Mouse (Mus musculus): ENCODE data around the gene Gcm1. TPM values are rescaled to one million over a fixed set of nuclear protein-coding genes. Genes with fewer than 3 reads are reported as not detected.

Gcm1 gene
- polyA plus RNA-seq, 2 experiments, result not detected

GRCm38 (mm10) chr9:78010187-78010586 is 41.5 kb upstream of the Gcm1 start:
- no peak overlapping the region for H3K27ac ChIP-seq
- H3K4me1 ChIP-seq (replicated peaks; ENCODE audit: control insufficient read depth in 2 of 2, insufficient read depth in 2 of 2, low read length in 1 of 2), result peaks cover 0 to 3% of the 10 kb centered on the region in 2 experiments; a peak in 1 of 4 replicates
- no peak overlapping the region for H3K9ac ChIP-seq (replicated peaks)
- no peak overlapping the region for H3K4me3 ChIP-seq (ENCODE audit: insufficient read depth in 1 of 2, low read depth in 2 of 2, low read length in 2 of 2)
- no peaks in the 10 kb centered on the region for H3K36me3 ChIP-seq (replicated peaks; ENCODE audit: control insufficient read depth, insufficient read depth, low read depth)
- H3K4me2 ChIP-seq (ENCODE audit: low read depth), result no peak overlapping the region
- WGBS (ENCODE audit: insufficient replicate concordance), result 23% methylated on average over 5 of the region's 5 CpGs
- TF ChIP-seq CTCF (IDR thresholded peaks at IDR 0.05; ENCODE audit: low read depth) (no peak), EP300 (IDR thresholded peaks at IDR 0.05; ENCODE audit: low read depth) (no peak)
- no peak for DNase-seq (ENCODE audit: low read depth in 3 of 3, low spot score in 3 of 3)
- no peaks in the 10 kb centered on the region for H3K27me3 ChIP-seq (ENCODE audit: control insufficient read depth, insufficient read depth, low read length)
- ATAC-seq (ENCODE audit: insufficient read depth), result no peak
- no peaks in the 10 kb centered on the region for H3K9me3 ChIP-seq (ENCODE audit: control insufficient read depth, low read length)

GRCm38 (mm10) chr9:78010707-78011106 is 41.0 kb upstream of the Gcm1 start:
- H3K4me3 ChIP-seq (ENCODE audit: insufficient read depth in 1 of 2, low read depth in 2 of 2, low read length in 2 of 2), result no peak overlapping the region
- 49% methylated on average over 10 of the region's 10 CpGs for WGBS (ENCODE audit: insufficient replicate concordance)
- peaks cover 0 to 3% of the 10 kb centered on the region in 2 experiments; a peak in 1 of 4 replicates for H3K4me1 ChIP-seq (replicated peaks; ENCODE audit: control insufficient read depth in 2 of 2, insufficient read depth in 2 of 2, low read length in 1 of 2)
- H3K27me3 ChIP-seq (ENCODE audit: control insufficient read depth, insufficient read depth, low read length), result no peaks in the 10 kb centered on the region
- ATAC-seq (ENCODE audit: insufficient read depth) (no peak), DNase-seq (ENCODE audit: low read depth in 3 of 3, low spot score in 3 of 3) (no peak)
- TF ChIP-seq EP300 (IDR thresholded peaks at IDR 0.05; ENCODE audit: low read depth), result no peak
- no peak for TF ChIP-seq CTCF (IDR thresholded peaks at IDR 0.05; ENCODE audit: low read depth)
- no peak overlapping the region for H3K27ac ChIP-seq
- H3K36me3 ChIP-seq (replicated peaks; ENCODE audit: control insufficient read depth, insufficient read depth, low read depth), result no peaks in the 10 kb centered on the region
- no peaks in the 10 kb centered on the region for H3K9me3 ChIP-seq (ENCODE audit: control insufficient read depth, low read length)
- H3K4me2 ChIP-seq (ENCODE audit: low read depth), result no peak overlapping the region
- no peak overlapping the region for H3K9ac ChIP-seq (replicated peaks)

GRCm38 (mm10) chr9:78012066-78012465 is 39.7 kb upstream of the Gcm1 start:
- no peak overlapping the region for H3K4me2 ChIP-seq (ENCODE audit: low read depth)
- no peaks in the 10 kb centered on the region for H3K36me3 ChIP-seq (replicated peaks; ENCODE audit: control insufficient read depth, insufficient read depth, low read depth)
- ATAC-seq (ENCODE audit: insufficient read depth), result no peak
- no peak for DNase-seq (ENCODE audit: low read depth in 3 of 3, low spot score in 3 of 3)
- 58% methylated on average over 4 of the region's 4 CpGs for WGBS (ENCODE audit: insufficient replicate concordance)
- H3K9ac ChIP-seq (replicated peaks), result no peak overlapping the region
- H3K27ac ChIP-seq, result no peak overlapping the region
- H3K4me1 ChIP-seq (replicated peaks; ENCODE audit: control insufficient read depth in 2 of 2, insufficient read depth in 2 of 2, low read length in 1 of 2), result no peaks in the 10 kb centered on the region
- no peaks in the 10 kb centered on the region for H3K9me3 ChIP-seq (ENCODE audit: control insufficient read depth, low read length)
- H3K27me3 ChIP-seq (ENCODE audit: control insufficient read depth, insufficient read depth, low read length), result no peaks in the 10 kb centered on the region
- TF ChIP-seq EP300 (IDR thresholded peaks at IDR 0.05; ENCODE audit: low read depth) (no peak), CTCF (IDR thresholded peaks at IDR 0.05; ENCODE audit: low read depth) (no peak)
- no peak overlapping the region for H3K4me3 ChIP-seq (ENCODE audit: insufficient read depth in 1 of 2, low read depth in 2 of 2, low read length in 2 of 2)

GRCm38 (mm10) chr9:78012681-78013080 is 39.0 kb upstream of the Gcm1 start:
- Histone ChIP-seq H3K9ac (replicated peaks) (no peak overlapping the region), H3K9me3 (ENCODE audit: control insufficient read depth, low read length) (no peaks in the 10 kb centered on the region), H3K4me3 (ENCODE audit: insufficient read depth in 1 of 2, low read depth in 2 of 2, low read length in 2 of 2) (no peak overlapping the region), H3K4me2 (ENCODE audit: low read depth) (no peak overlapping the region), H3K27me3 (ENCODE audit: control insufficient read depth, insufficient read depth, low read length) (no peaks in the 10 kb centered on the region), H3K36me3 (replicated peaks; ENCODE audit: control insufficient read depth, insufficient read depth, low read depth) (no peaks in the 10 kb centered on the region), H3K27ac (no peak overlapping the region), H3K4me1 (replicated peaks; ENCODE audit: control insufficient read depth in 2 of 2, insufficient read depth in 2 of 2, low read length in 1 of 2) (no peaks in the 10 kb centered on the region)
- DNase-seq (ENCODE audit: low read depth in 3 of 3, low spot score in 3 of 3) (no peak), ATAC-seq (ENCODE audit: insufficient read depth) (no peak)
- WGBS (ENCODE audit: insufficient replicate concordance), result 52% methylated on average over 5 of the region's 5 CpGs
- TF ChIP-seq CTCF (IDR thresholded peaks at IDR 0.05; ENCODE audit: low read depth), result no peak
- TF ChIP-seq EP300 (IDR thresholded peaks at IDR 0.05; ENCODE audit: low read depth), result no peak

- Histone ChIP-seq H3K36me3 (replicated peaks; ENCODE audit: control insufficient read depth, insufficient read depth, low read depth) (no peaks in the 10 kb centered on the region), H3K4me3 (ENCODE audit: insufficient read depth in 1 of 2, low read depth in 2 of 2, low read length in 2 of 2) (no peak overlapping the region), H3K4me2 (ENCODE audit: low read depth) (no peak overlapping the region), H3K27me3 (ENCODE audit: control insufficient read depth, insufficient read depth, low read length) (no peaks in the 10 kb centered on the region), H3K4me1 (replicated peaks; ENCODE audit: control insufficient read depth in 2 of 2, insufficient read depth in 2 of 2, low read length in 1 of 2) (no peaks in the 10 kb centered on the region), H3K9ac (replicated peaks) (no peak overlapping the region), H3K27ac (no peak overlapping the region), H3K9me3 (ENCODE audit: control insufficient read depth, low read length) (no peaks in the 10 kb centered on the region)
- TF ChIP-seq EP300 (IDR thresholded peaks at IDR 0.05; ENCODE audit: low read depth) (no peak), CTCF (IDR thresholded peaks at IDR 0.05; ENCODE audit: low read depth) (peak; percentile 58; the same call in 1 of the 2 replicates)
- WGBS (ENCODE audit: insufficient replicate concordance), result 21% methylated on average over 1 of the region's 1 CpGs
- ATAC-seq (ENCODE audit: insufficient read depth), result no peak
- DNase-seq (ENCODE audit: low read depth in 3 of 3, low spot score in 3 of 3), result no peak
These were observed 37.9 kb upstream of the Gcm1 start for GRCm38 (mm10) chr9:78013813-78014212.

All from liver, embryonic 14.5 days (tissue).